Mouse (Mus musculus): ENCODE results near the gene Lrrc29. TPM values are rescaled to one million over a fixed set of nuclear protein-coding genes. Genes with fewer than 3 reads are reported as not detected.
A peak's percentile ranks its signal among the peaks of the same experiment; 100 is the strongest.

Gene Lrrc29
- polyA plus RNA-seq, 1 experiment from 2014 or later = 1.4 TPM

DNA sequence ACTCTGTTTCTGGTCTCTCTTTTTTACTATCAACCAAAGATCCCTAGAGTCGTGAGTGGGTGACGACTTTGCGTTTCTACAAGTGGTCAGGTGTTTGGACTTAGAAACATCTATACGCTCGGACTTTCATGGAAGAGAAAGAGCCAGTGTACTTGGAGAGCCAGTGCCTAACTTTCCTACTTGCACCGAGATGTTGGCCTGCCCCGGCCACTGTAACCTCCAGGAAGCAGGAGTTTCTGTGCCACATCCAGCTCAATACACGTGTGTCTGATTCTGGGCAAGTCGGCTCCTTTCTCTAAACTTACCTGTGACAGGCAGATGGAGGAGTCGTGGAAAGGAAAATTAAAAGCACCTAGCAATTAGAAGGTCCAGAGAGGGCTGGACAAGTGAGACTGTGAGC is 50.2 kb downstream of the Lrrc29 start, which contains the start of gene Nol3:
Nol3 (plus strand) TSS at position 301 of the 400 bp plus-strand sequence.
- no peak for DNase-seq (ENCODE audit: low spot score)
- H3K27me3 ChIP-seq (ENCODE audit: low read depth, poor library complexity, severe bottlenecking) = peaks cover 100% of the 10 kb centered on the region
- peak within 1 kb of the TSS; percentile 10; the same call in 1 of the 2 replicates for H3K27ac ChIP-seq
- WGBS = 10% methylated on average over 10 of the region's 10 CpGs
- peaks cover 8% of the 10 kb centered on the region; the same call in 1 of the 2 replicates for H3K36me3 ChIP-seq
- no peaks in the 10 kb centered on the region for H3K9me3 ChIP-seq (replicated peaks)
- peaks cover 23% of the 10 kb centered on the region for H3K4me1 ChIP-seq
- H3K4me3 ChIP-seq = peak within 1 kb of the TSS; percentile 53

DNA sequence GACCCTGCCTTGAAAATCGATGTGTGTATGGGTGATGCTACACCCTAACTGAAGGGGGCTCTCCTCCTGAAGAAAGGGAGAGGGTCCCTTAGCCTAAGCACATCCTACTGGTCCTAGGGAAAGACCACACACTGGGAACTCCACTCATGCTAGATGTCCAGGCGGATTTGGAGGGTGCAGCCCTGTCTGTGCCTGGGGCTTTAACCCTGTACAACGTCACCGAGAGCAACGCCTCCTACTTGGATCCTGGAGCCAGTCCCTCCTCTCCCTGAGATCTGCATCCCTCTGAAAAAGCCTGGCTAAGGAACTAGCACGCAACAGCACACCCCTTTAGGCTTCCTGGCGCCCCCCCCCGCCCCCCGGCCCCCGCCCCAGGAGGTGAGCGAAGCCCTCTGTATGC is 50.7 kb downstream of the Lrrc29 start:
- 9% methylated on average over 9 of the region's 11 CpGs for WGBS
- DNase-seq (ENCODE audit: low spot score) = no peak
- Histone ChIP-seq H3K27ac (no peak overlapping the region), H3K36me3 (peaks cover 5% of the 10 kb centered on the region; the same call in 1 of the 2 replicates), H3K27me3 (ENCODE audit: low read depth, poor library complexity, severe bottlenecking) (peaks cover 100% of the 10 kb centered on the region), H3K4me3 (peak overlapping the region; percentile 53; the same call in 1 of the 2 replicates), H3K9me3 (replicated peaks) (no peaks in the 10 kb centered on the region), H3K4me1 (peaks cover 28% of the 10 kb centered on the region)

DNA sequence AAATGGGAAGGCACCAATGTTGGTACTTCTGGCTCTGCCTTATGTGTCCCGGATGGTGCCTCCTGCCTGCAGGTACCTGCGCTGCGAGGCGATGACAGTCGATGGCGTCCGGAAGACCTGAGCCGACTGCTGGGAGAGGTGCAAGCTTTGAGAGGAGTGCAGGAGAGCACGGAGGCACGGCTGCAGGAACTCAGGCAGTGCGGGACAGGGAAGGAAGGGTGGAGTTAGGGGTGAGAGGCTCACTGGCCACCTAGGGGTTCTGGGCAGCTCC is 55.2 kb downstream of the Lrrc29 start:
- under 1% methylated on average over 11 of the region's 11 CpGs for WGBS
- H3K9me3 ChIP-seq (replicated peaks) = 0 out of 2 replicates have a peak, but pooled peaks cover 2% of the 10 kb centered on the region
- peak; percentile 60 for DNase-seq (ENCODE audit: low spot score)
- peaks cover 49% of the 10 kb centered on the region for H3K4me1 ChIP-seq
- peaks cover 100% of the 10 kb centered on the region for H3K27me3 ChIP-seq (ENCODE audit: low read depth, poor library complexity, severe bottlenecking)
- H3K4me3 ChIP-seq = peak overlapping the region; percentile 62; the same call in 1 of the 2 replicates
- H3K36me3 ChIP-seq = no peaks in the 10 kb centered on the region
- H3K27ac ChIP-seq = no peak overlapping the region

DNA sequence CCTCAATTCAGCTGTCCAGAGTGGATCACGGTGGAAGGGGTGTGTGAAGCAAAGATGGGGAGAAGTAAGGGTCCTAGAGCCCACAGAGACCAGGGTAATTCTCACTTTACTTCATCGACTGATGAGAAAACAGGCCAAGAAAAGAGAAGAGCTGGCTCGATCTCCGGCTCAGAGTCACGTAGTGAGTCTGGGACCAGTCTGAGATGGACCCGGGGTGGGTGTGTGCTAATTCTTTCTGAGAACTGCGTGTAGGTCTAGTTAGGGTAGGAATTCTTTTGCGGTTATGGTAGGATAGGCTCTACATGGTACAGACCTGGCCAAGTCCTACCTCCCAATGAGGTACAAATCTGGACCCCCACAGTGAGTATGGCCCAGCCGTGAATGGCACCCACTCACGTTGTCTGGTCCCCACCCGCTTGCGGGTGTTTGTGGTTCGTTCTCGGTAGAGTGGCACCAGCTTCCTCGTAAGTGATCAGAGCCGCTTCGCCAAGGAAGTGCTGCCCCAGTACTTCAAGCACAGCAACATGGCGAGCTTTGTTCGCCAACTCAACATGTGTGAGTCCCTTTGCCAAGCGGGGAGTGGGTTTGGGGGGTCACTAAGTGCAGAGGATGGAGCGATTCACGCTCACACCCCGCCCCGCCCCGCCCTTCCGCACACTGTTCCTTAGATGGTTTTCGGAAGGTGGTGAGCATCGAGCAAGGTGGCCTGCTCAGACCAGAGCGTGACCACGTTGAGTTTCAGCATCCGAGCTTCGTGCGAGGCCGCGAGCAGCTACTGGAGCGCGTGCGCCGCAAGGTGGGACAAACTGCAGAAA is 55.8 kb downstream of the Lrrc29 start:
- 2% methylated on average over 39 of the region's 39 CpGs for WGBS
- Histone ChIP-seq H3K4me1 (peaks cover 43% of the 10 kb centered on the region), H3K4me3 (peak overlapping the region; percentile 62), H3K27me3 (ENCODE audit: low read depth, poor library complexity, severe bottlenecking) (peaks cover 100% of the 10 kb centered on the region), H3K27ac (no peak overlapping the region), H3K36me3 (no peaks in the 10 kb centered on the region), H3K9me3 (replicated peaks) (0 out of 2 replicates have a peak, but pooled peaks cover 2% of the 10 kb centered on the region)
- DNase-seq (ENCODE audit: low spot score) = no peak

DNA sequence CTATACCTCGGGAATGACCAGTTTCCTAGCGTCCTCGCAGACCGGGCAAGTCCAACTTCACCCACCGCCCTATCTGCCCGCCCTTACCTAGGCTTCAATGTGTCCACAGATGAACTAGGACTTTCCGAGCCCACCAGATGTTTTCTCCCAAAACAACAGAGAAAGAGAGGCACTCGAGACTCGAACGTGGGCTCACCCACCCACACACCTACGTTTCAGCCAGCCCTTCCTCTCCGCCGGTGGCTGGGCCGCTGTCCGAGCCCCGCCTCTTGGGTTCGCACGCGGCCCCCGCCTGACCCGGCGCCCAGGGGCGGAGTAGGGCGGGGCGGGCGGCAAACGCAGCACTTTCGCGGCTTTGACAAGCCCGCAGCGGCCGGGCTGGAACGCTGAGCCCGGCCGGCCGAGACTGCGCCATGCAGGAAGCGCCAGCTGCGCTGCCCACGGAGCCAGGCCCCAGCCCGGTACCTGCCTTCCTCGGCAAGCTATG is 56.6 kb downstream of the Lrrc29 start, which contains the start of gene Hsf4:
Hsf4 (plus strand) TSS at position 341 of the 487 bp plus-strand sequence.
- peaks cover 50% of the 10 kb centered on the region for H3K4me1 ChIP-seq
- peak within 1 kb of the TSS; percentile 62 for H3K27ac ChIP-seq
- H3K36me3 ChIP-seq = no peaks in the 10 kb centered on the region
- H3K27me3 ChIP-seq (ENCODE audit: low read depth, poor library complexity, severe bottlenecking) = peaks cover 100% of the 10 kb centered on the region
- H3K4me3 ChIP-seq = peak within 1 kb of the TSS; percentile 62
- under 1% methylated on average over 42 of the region's 42 CpGs for WGBS
- H3K9me3 ChIP-seq (replicated peaks) = 0 out of 2 replicates have a peak, but pooled peaks cover 2% of the 10 kb centered on the region
- peak; percentile 67 for DNase-seq (ENCODE audit: low spot score)

DNA sequence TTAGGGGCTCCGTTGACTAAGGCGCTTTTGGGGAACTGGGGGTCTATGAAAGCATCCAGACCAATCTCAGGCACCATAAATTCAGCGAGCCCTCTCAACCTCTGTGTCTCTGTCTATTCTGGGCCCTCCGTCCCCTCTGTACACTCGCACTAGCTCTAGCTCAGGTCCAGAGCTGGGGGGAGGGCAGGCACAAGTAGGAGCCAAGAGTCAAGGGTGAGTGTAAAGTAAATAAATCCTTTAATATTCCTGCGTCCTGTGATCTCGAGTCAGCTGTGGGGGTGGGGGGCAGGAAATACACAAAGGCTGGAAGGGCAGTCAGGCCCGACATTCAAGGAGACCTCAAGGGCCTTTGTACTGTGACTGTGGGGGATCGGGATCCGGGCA is 57.0 kb downstream of the Lrrc29 start:
- DNase-seq (ENCODE audit: low spot score) = no peak
- Histone ChIP-seq H3K4me1 (peaks cover 54% of the 10 kb centered on the region), H3K27ac (peak overlapping the region; percentile 62; the same call in 1 of the 2 replicates), H3K27me3 (ENCODE audit: low read depth, poor library complexity, severe bottlenecking) (peaks cover 100% of the 10 kb centered on the region), H3K36me3 (no peaks in the 10 kb centered on the region), H3K9me3 (replicated peaks) (0 out of 2 replicates have a peak, but pooled peaks cover 2% of the 10 kb centered on the region), H3K4me3 (peak overlapping the region; percentile 62)
- 2% methylated on average over 10 of the region's 10 CpGs for WGBS

DNA sequence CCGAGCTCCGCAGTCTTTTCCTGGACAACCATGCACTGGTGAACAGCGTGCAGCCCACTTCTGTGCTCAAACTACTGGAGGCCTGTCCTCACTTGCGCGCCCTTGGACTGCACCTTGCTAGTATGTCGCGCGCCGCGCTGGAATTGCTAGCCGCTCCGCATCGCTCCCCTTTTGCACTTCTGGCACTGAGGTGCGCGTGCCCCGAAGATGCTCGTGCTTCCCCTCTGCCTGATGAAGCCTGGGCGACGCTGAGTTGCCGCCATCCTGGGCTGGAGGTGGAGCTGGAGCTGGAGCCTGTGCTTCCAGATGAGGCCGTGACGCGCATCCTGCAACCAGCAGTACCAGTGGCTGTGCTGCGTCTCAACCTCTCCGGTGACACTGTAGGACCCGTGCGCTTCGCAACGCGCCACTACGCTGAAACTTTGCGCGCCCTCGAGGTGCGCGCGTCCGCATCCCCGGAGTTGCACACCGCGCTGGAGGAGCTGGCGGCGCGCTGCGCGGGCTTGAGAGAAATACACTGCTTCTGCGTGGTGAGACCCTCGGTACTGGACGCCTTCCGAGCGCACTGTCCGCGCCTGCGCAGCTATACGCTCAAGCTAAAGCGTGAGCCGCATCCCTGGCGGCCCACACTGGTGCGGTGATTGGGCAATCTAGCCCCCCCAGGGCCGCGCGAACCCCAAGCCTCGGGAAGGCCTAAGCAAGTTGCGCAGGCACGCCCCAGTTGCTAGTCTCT is 57.6 kb downstream of the Lrrc29 start:
- DNase-seq (ENCODE audit: low spot score) = peak; percentile 82
- Histone ChIP-seq H3K27me3 (ENCODE audit: low read depth, poor library complexity, severe bottlenecking) (peaks cover 100% of the 10 kb centered on the region), H3K4me3 (peak overlapping the region; percentile 62), H3K27ac (peak overlapping the region; percentile 9; the same call in 1 of the 2 replicates), H3K36me3 (no peaks in the 10 kb centered on the region), H3K4me1 (peaks cover 58% of the 10 kb centered on the region), H3K9me3 (replicated peaks) (0 out of 2 replicates have a peak, but pooled peaks cover 2% of the 10 kb centered on the region)
- under 1% methylated on average over 65 of the region's 65 CpGs for WGBS

DNA sequence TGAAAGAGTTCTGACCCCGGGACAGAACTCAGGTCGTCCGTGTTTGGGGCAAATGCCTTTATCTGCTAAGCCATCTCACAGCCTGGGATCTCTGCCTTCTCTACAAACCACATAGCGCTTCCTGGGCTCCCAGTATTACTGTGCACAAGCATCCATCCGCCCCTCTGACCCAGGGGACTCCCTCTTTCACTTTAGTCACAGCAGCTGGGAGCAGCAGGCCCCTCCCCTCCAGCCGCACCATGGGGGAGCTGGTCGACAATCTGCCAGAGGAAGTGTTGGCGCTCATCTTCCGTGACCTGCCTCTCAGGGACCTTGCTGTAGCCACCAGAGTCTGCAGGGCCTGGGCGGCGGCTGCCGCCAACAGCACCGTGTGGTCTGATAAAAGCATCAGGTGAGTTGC is 59.3 kb downstream of the Lrrc29 start:
- Histone ChIP-seq H3K36me3 (no peaks in the 10 kb centered on the region), H3K4me1 (peaks cover 58% of the 10 kb centered on the region), H3K9me3 (replicated peaks) (0 out of 2 replicates have a peak, but pooled peaks cover 2% of the 10 kb centered on the region), H3K27ac (no peak overlapping the region), H3K4me3 (peak overlapping the region; percentile 6; the same call in 1 of the 2 replicates), H3K27me3 (ENCODE audit: low read depth, poor library complexity, severe bottlenecking) (peaks cover 100% of the 10 kb centered on the region)
- WGBS = 7% methylated on average over 13 of the region's 13 CpGs
- no peak for DNase-seq (ENCODE audit: low spot score)

DNA sequence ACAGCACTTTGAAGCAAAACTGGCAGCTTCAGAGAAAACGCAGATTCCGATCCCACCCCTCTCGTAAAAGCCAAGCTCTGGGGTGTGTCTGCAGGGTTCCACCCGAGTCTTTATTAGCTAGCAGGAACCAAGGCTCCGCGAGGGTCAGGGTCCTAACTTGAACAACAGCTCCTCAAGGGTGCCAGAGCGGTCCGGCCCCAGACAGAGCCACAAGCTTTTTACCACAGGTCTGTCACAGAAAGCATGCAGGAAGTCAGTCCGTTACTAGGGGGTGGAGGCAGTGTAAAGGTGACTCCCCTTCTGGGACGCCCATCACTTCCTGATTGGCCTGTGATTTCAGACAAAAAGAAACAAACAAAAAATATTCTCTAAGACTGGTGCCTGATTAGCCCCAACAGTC is 61.0 kb downstream of the Lrrc29 start:
- DNase-seq (ENCODE audit: low spot score) = no peak

DNA sequence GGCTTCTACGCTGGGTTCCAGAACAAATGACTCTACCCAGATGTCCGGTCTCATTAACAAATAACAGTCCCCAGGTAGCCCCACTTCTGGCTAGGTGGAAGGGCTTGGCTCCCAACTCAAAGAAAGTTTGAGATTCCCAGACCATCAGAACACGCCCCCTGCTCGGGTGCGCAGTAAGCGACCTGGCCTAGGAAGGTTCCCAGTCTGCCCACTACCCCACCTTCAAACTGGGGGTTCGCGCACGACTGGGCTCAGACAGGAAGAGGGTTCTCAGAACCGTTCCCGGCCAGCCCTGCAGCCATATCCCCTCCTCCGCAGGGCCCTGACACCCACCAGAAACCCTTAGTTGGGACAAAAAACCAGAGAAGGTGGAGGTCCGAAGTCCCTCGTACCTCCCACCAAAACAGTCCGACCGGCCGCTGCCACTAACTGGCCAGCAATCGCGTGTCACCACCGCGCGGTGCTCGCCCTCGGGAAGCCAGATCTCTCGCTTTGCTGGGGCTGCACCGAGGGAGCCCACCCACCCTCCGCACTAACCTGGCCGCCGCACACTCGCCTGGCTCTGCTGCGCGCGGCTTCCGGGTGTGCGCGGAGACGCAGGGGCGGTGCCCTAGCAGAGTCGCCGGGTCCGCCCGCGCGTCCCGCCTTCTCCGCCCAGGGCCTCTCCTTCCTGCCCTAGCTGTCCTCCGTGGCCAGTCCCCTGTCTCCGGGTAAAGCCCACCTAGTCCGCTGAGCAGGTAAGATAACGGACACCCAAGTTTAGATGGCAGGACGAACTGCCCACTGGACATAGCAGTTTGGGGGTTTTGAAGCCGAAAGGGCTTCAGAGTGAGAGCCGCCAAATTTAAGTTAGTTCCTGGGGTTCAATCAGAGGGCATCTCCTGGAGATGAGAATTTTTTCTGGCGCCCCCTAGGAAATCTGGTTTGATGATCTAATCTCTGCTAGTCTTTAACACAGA is 61.8 kb downstream of the Lrrc29 start, which contains the start of the genes Tradd and Fbxl8:
Tradd (minus strand) TSS at position 586 of the 959 bp plus-strand sequence.
Fbxl8 (plus strand) TSS at position 625 of the 959 bp plus-strand sequence.
- DNase-seq (ENCODE audit: low spot score) = peak; percentile 81

More for the DNA sequence above, 61.0 kb downstream of the Lrrc29 start:
- peaks cover 100% of the 10 kb centered on the region for H3K27me3 ChIP-seq (ENCODE audit: low read depth, poor library complexity, severe bottlenecking)
- no peak overlapping the region for H3K27ac ChIP-seq
- peak overlapping the region; percentile 71 for H3K4me3 ChIP-seq
- H3K36me3 ChIP-seq = no peaks in the 10 kb centered on the region
- 0 out of 2 replicates have a peak, but pooled peaks cover 2% of the 10 kb centered on the region for H3K9me3 ChIP-seq (replicated peaks)
- peaks cover 50% of the 10 kb centered on the region for H3K4me1 ChIP-seq
- WGBS = 17% methylated on average over 10 of the region's 10 CpGs

DNA sequence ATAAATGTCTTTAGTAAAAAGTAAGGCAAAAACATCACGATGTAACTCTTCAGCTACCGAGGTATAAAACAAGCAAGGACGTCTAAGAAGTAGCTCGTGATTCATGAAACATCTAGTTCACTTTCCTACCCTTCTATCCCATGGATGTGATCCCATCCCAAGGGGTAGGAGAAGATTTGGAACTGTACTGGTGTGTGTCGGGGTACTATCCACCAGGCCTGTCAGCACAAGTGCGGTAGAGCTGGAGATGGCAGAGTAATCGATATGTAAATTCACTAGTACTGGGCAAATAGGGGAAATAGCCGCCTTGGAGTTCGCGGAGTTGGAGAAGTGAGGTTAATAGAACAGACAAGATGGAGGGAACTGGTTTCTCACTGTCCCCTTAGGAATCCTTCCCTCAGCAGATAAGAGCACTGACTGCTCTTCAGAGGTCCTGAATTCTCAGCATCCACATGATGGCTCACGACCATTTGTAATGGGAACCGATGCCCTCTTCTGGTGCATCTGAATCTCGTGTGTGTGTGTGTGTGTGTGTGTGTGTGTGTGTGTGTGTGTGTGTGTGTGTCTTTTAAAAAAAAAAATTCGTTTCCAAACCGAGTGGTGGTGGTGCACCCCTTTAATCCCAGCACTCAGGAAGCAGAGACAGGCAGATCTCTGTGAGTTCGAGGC is 62.7 kb downstream of the Lrrc29 start:
- Histone ChIP-seq H3K9me3 (replicated peaks) (0 out of 2 replicates have a peak, but pooled peaks cover 2% of the 10 kb centered on the region), H3K36me3 (no peaks in the 10 kb centered on the region), H3K27ac (no peak overlapping the region), H3K4me3 (peak overlapping the region; percentile 71), H3K4me1 (peaks cover 49% of the 10 kb centered on the region), H3K27me3 (ENCODE audit: low read depth, poor library complexity, severe bottlenecking) (peaks cover 100% of the 10 kb centered on the region)
- WGBS = 42% methylated on average over 16 of the region's 16 CpGs
- DNase-seq (ENCODE audit: low spot score) = no peak

More for the DNA sequence above, 61.8 kb downstream of the Lrrc29 start, which contains the start of the genes Tradd and Fbxl8:
- Histone ChIP-seq H3K27ac (peak within 1 kb of the TSS; percentile 59; the same call in 1 of the 2 replicates), H3K27me3 (ENCODE audit: low read depth, poor library complexity, severe bottlenecking) (peaks cover 100% of the 10 kb centered on the region), H3K9me3 (replicated peaks) (0 out of 2 replicates have a peak, but pooled peaks cover 2% of the 10 kb centered on the region), H3K36me3 (no peaks in the 10 kb centered on the region), H3K4me3 (peak within 1 kb of the TSS; percentile 71), H3K4me1 (peaks cover 49% of the 10 kb centered on the region)
- WGBS = under 1% methylated on average over 54 of the region's 54 CpGs

All from limb, embryonic 10.5 days (tissue).